Mouse (Mus musculus) forebrain, embryonic 13.5 days (tissue): ENCODE results near the gene 2310061I04Rik. TPM values are rescaled to one million over a fixed set of nuclear protein-coding genes. Genes with fewer than 3 reads are reported as not detected.

ENCODE experiments used
- ATAC-seq: fragments of 200-750 bp; cut with Nextera tagmentation; 2 replicates; pipeline ENCODE4 v1.8.0; 2017
- H3K27ac ChIP-seq: fragments of 300-500 bp; sonication (generic); 2 replicates; pipeline ENCODE4 v1.5.1; 2015; ENCODE audit warnings: inconsistent platforms, mild to moderate bottlenecking, moderate library complexity
- H3K27me3 ChIP-seq: fragments of 300-500 bp; sonication (generic); 2 replicates; pipeline ENCODE4 v1.6.1; 2015; ENCODE audit warnings: mild to moderate bottlenecking, inconsistent platforms
- H3K36me3 ChIP-seq: fragments of 300-500 bp; sonication (generic); 2 replicates; pipeline ENCODE4 v1.6.1; 2015; ENCODE audit warnings: mild to moderate bottlenecking, inconsistent platforms; ENCODE audit not compliant: poor library complexity, severe bottlenecking
- H3K4me1 ChIP-seq: fragments of 300-500 bp; sonication (generic); 2 replicates; pipeline ENCODE4 v1.6.1; 2015; ENCODE audit warnings: inconsistent platforms
- H3K4me2 ChIP-seq: fragments of 300-500 bp; sonication (generic); 2 replicates; pipeline ENCODE4 v1.6.1; 2015; ENCODE audit warnings: inconsistent platforms, mild to moderate bottlenecking, moderate library complexity
- H3K4me3 ChIP-seq: fragments of 300-500 bp; sonication (generic); 2 replicates; pipeline ENCODE4 v1.5.1; 2015; ENCODE audit warnings: mild to moderate bottlenecking, inconsistent platforms
- H3K9ac ChIP-seq: fragments of 300-500 bp; sonication (generic); 2 replicates; pipeline ENCODE4 v1.6.1; 2015; ENCODE audit warnings: mild to moderate bottlenecking, inconsistent platforms
- H3K9me3 ChIP-seq: fragments of 300-500 bp; sonication (generic); replicated peaks from 2 replicates; pipeline ENCODE4 v1.6.1; 2016; ENCODE audit warnings: inconsistent platforms
- WGBS: fragments of 180-500 bp; shearing (Covaris S2); methylation state at CpG from one replicate; pipeline ENCODE4 v1.1.7; 2015; 5-methylcytosine and 5-hydroxymethylcytosine counted together
- polyA plus RNA-seq: library from polyadenylated mRNA; unstranded; fragments of >200 nt; fragmentation: Nextera tagmentation; extraction: Ambion mirVana; gene quantifications from 2 replicates; pipeline ENCODE4 v1.2.1, GENCODE M21; 2015

Gene 2310061I04Rik
- polyA plus RNA-seq, 1 experiment from 2014 or later: 31.6 TPM

DNA sequence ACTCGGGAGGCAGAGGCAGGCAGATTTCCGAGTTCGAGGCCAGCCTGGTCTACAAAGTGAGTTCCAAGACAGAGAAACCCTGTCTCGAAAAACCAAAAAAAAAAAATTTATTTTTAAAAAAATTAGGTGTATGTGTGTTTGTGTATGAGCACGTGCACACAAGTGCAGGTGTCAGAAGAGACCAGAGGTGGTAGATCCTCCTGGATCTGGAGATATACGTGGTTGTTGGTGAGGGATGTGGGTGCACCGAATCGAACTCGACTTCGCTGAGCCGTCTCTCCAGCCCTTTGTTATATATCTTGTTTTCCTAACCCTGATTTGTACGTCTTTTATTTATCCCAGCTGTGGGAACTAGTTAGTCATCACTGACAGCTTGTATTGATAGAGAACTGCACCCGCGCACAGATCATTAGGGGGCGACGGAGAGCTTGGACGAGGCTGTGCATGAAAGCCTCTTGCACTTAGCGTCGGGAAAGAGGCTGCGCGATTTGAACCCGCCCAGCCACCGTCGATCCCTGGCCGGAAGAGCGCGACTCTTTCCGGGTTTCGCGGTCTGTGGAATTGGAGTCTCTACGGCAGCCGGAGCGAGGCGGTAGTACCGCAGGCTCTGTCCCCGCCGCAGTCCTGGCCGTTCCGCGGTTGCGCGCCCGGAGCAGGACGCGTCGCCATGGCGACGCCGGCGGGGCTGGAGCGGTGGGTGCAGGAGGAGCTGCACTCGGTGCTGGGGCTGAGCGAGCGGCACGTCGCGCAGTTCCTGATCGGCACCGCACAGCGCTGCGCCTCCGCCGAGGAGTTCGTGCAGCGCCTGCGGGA, 17.8 kb downstream of the 2310061I04Rik start, which contains the start of gene Dhx16:
Gene Dhx16, plus strand, starts transcription at position 575 of the 813 bp plus-strand sequence.
- peaks cover 56% of the 10 kb centered on the region for H3K36me3 ChIP-seq
- H3K27me3 ChIP-seq: no peaks in the 10 kb centered on the region
- WGBS: 5% methylated on average over 66 of the region's 66 CpGs
- peaks cover 15% of the 10 kb centered on the region for H3K4me1 ChIP-seq
- peak within 1 kb of the TSS; percentile 99 for H3K4me3 ChIP-seq
- H3K9ac ChIP-seq: peak within 1 kb of the TSS; percentile 83
- H3K27ac ChIP-seq: peak within 1 kb of the TSS; percentile 75
- no peaks in the 10 kb centered on the region for H3K9me3 ChIP-seq
- peak; percentile 94 for ATAC-seq
- peak within 1 kb of the TSS; percentile 88 for H3K4me2 ChIP-seq

DNA sequence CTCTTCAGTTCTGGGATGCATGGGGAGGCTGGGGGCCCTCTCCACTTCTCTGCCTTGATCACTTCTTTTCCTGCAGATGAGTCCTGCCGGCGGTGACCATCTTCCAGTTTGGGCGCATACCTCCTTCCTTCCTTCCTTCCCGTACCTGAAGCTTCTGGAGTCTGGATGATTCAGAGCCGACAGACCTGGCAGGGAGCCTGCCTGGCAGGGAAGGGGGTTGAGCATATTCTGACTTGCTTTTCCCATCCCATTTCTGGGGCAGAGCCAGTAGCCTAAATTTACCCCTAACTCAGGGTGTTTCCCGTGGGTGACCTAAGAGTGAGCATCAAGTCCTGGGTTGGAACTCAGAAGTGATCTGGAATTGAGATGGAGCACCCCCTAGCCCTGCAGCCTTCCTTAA, 22.5 kb downstream of the 2310061I04Rik start:
- Histone ChIP-seq H3K4me3 (no peak overlapping the region), H3K27ac (no peak overlapping the region; the same call in 1 of the 2 replicates), H3K9me3 (peaks cover 4% of the 10 kb centered on the region; the same call in 1 of the 2 replicates), H3K4me1 (peaks cover 37% of the 10 kb centered on the region), H3K36me3 (peaks cover 49% of the 10 kb centered on the region), H3K4me2 (no peak overlapping the region), H3K9ac (no peak overlapping the region; the same call in 1 of the 2 replicates), H3K27me3 (no peaks in the 10 kb centered on the region)
- ATAC-seq: no peak
- 91% methylated on average over 6 of the region's 6 CpGs for WGBS

DNA sequence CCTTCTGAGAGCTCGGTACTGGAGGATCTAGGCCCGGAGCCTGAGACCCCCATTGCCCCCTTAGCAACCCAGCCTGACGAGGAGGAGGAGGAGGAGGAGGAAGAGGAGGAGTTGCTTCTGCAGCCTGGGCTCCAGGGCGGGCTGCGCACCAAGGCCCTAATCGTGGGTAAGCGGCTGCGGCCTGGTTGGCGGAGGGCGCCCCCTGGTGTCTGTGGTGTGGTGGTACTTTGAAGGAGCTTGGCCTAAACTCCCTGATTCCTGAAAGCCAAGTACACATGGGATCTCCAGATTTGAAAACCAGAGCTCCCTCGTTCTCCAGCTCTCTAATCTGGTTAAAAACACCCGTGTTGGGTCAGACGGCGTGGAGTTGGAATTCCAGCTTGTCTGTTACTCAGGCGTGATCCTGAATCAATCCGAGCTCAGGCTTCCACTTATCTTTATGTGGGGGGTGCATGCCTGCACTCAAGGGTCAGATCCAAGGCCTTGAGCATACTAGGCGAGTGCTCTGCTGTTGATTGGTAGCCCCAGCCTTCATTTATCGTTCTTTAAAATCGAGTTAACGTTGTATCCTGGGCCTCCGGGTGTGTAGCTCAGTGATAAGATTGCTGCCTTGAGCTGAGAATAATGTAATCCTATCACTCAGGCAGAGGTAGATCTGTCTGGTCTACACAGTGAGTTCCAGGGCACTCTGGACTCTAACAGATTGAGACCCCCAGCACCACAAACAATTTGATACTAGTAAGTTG, 23.3 kb downstream of the 2310061I04Rik start:
- Histone ChIP-seq H3K4me3 (no peak overlapping the region; the same call in 1 of the 2 replicates), H3K4me2 (peak overlapping the region; percentile 34), H3K36me3 (peaks cover 49% of the 10 kb centered on the region), H3K27ac (peak overlapping the region; percentile 35; the same call in 1 of the 2 replicates), H3K9me3 (peaks cover 4% of the 10 kb centered on the region; the same call in 1 of the 2 replicates), H3K4me1 (peaks cover 45% of the 10 kb centered on the region), H3K9ac (peak overlapping the region; percentile 43), H3K27me3 (no peaks in the 10 kb centered on the region)
- 32% methylated on average over 21 of the region's 21 CpGs for WGBS
- peak; percentile 59 for ATAC-seq

DNA sequence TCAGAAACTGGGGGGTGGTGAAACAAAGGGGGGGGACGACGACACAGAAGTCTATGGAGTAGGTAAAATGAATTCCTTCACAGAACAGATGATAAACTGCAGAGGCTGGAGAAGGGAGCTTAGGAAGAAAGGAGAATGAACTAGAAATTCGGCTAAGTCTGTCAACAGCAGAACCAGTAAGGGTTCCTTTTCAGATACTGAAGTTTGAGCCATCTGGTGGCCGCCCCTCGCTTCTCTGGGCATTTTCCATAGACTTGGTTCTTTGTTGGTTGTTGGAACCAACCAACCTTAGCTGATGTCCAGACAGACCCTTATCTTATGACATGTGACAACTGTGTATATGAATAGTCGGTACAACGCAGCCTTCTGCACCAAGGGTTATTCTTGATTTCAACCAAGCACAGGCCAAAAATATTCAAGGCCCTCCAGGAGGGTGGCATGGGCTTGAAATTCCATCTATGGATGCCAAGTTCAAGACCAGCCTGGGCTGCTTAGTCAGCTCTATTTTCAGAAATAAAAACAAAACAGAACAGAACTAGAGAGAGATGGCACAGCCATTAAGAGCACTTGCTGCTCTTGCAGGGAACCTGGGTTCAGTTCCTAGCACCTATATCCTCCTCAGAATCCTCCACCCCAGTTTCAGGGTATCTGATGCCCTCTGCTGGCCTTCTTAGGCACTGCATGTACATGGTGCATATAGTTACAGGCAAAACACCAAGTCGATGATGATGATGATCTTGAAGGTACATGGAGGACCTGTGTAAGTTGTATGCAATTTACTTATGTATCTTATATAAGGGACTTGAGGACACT, 26.1 kb downstream of the 2310061I04Rik start:
- Histone ChIP-seq H3K36me3 (peaks cover 46% of the 10 kb centered on the region), H3K4me1 (peaks cover 68% of the 10 kb centered on the region), H3K9ac (peak overlapping the region; percentile 91), H3K9me3 (peaks cover 4% of the 10 kb centered on the region; the same call in 1 of the 2 replicates), H3K27ac (peak overlapping the region; percentile 21; the same call in 1 of the 2 replicates), H3K27me3 (no peaks in the 10 kb centered on the region), H3K4me2 (peak overlapping the region; percentile 100), H3K4me3 (peak overlapping the region; percentile 77; the same call in 1 of the 2 replicates)
- no peak for ATAC-seq
- WGBS: 94% methylated on average over 8 of the region's 8 CpGs

DNA sequence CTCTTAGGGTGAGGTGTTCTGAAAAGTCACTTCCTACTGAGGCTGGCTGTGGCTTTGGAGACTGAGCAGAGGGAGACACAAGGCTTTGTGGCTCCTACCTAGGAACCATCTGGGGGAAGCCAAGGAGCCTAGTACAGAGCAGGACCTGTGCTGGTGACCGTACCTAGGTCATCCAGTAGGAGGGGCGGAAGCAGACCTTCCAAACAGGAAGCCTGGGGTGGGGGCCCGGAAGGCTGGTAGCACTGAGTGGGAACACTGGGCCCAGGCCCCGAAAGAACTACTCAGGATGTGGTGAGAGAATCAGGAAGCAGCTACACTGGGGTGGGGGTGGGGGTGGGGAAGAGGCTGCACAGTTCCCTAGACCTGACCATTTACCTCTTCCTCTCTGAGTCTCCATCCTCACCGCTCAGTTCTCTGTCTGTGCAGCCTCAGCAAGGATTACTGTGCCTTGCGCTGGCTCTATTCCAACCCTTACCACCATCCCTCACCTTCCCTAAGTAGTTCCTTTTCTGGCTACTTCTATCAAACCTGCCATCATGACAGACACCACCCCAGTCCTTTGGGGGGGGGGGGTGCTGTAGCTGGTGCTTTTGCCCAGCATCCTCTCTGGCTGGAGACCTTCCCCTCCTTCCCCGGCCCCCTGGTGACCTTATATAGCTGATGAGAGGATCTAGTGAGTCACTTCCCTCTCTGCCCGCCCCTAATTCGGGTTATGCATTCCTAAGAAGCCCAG, 26.9 kb downstream of the 2310061I04Rik start:
- H3K27ac ChIP-seq: peak overlapping the region; percentile 21; the same call in 1 of the 2 replicates
- peak overlapping the region; percentile 77 for H3K4me3 ChIP-seq
- H3K9ac ChIP-seq: peak overlapping the region; percentile 91
- H3K4me1 ChIP-seq: peaks cover 69% of the 10 kb centered on the region
- 77% methylated on average over 9 of the region's 9 CpGs for WGBS
- no peak for ATAC-seq
- H3K9me3 ChIP-seq: peaks cover 4% of the 10 kb centered on the region; the same call in 1 of the 2 replicates
- peak overlapping the region; percentile 100 for H3K4me2 ChIP-seq
- peaks cover 40% of the 10 kb centered on the region for H3K36me3 ChIP-seq
- no peaks in the 10 kb centered on the region for H3K27me3 ChIP-seq

DNA sequence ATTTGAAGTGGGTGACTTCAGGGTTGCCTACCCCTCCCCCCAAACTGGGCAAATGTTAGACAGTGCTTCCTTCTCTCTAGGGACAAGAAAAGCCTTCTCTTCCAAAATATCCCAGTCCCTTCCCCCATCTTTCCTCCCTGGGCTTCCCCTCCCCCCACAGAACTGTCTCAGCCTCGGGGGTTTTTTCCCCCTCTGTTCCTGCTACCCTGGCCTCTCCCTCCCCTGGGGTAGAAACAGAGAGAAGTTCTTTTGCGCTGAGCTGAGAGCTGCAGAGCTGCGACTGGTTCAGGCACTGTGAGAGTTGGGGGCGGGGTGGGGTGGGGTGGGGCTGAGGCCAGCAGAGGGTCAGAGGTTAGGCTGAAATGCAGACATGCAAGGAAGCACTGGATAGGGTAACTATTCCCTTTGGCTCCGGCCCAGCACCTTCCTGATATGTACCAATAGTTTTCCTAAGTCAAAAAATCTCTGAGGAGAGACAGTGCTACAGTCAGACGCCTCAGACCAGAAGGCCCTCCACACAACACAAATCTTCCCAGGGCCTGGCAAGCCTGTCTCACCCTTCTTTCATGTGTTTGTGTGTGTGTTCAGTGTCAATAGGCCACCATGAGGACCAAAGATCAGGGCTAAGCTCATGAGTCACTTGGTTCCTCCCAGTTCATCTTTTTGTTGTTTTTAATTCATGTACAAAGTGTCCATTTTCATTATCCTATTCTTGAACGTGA, 27.7 kb downstream of the 2310061I04Rik start:
- Histone ChIP-seq H3K9me3 (peaks cover 4% of the 10 kb centered on the region; the same call in 1 of the 2 replicates), H3K27ac (peak overlapping the region; percentile 25), H3K36me3 (peaks cover 32% of the 10 kb centered on the region), H3K27me3 (no peaks in the 10 kb centered on the region), H3K9ac (peak overlapping the region; percentile 91), H3K4me3 (peak overlapping the region; percentile 77), H3K4me2 (peak overlapping the region; percentile 100), H3K4me1 (peaks cover 77% of the 10 kb centered on the region)
- ATAC-seq: no peak
- 7% methylated on average over 7 of the region's 7 CpGs for WGBS

DNA sequence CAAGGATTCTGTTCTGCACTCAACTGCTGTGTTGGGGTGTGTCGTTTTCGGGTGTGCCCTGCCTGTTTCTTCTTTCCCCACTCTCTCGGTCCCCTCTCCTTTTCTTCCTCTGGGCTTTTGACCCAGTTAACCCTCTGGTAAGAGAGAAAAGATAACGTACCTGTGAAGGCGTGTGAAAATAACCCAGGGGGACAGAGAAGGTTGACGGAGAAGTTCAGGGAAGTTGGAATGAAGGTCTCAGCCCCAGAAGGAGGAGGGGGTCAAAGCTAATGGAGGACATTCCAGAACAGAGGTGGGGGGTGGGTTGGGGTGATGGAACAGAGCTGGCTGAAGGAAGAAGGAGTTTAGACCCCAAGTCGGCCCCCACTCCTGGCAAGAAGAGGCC, 28.3 kb downstream of the 2310061I04Rik start:
- peaks cover 4% of the 10 kb centered on the region; the same call in 1 of the 2 replicates for H3K9me3 ChIP-seq
- H3K27me3 ChIP-seq: no peaks in the 10 kb centered on the region
- H3K4me3 ChIP-seq: peak overlapping the region; percentile 77
- peaks cover 27% of the 10 kb centered on the region for H3K36me3 ChIP-seq
- peak overlapping the region; percentile 100 for H3K4me2 ChIP-seq
- WGBS: 4% methylated on average over 7 of the region's 7 CpGs
- H3K27ac ChIP-seq: peak overlapping the region; percentile 25
- no peak for ATAC-seq
- peaks cover 80% of the 10 kb centered on the region for H3K4me1 ChIP-seq
- peak overlapping the region; percentile 91 for H3K9ac ChIP-seq

DNA sequence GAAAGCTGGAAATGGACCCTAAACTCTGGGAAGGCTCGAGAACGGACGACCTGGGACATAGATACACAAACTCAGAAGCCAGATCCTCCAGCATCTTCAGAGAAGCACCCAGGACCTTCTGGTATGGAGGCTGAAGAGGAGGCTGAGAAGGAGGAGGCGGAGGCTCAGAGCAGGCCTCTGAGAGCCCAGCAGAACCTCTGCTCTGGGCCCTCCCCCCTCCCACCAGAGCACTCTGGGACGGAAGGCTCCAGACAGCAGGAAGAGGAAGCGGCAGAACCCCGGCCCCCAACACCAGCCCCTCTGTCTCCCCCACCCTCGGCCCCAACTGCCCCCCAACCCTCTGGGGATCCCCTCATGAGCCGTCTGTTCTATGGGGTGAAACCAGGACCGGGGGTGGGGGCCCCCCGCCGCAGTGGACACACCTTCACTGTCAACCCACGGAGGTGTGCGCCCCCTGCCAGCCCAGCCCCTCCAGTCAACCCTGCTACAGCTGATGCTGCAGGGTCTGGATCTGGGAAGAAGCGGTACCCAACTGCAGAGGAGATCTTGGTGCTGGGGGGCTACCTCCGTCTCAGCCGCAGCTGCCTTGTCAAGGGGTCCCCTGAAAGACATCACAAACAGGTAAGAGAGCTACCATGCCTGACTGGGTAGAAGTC, 28.9 kb downstream of the 2310061I04Rik start:
- Histone ChIP-seq H3K4me2 (peak overlapping the region; percentile 100), H3K4me3 (peak overlapping the region; percentile 77), H3K27me3 (no peaks in the 10 kb centered on the region), H3K9me3 (peaks cover 4% of the 10 kb centered on the region; the same call in 1 of the 2 replicates), H3K27ac (peak overlapping the region; percentile 99), H3K4me1 (peaks cover 78% of the 10 kb centered on the region), H3K9ac (peak overlapping the region; percentile 91), H3K36me3 (peaks cover 21% of the 10 kb centered on the region)
- no peak for ATAC-seq
- WGBS: 39% methylated on average over 17 of the region's 17 CpGs

DNA sequence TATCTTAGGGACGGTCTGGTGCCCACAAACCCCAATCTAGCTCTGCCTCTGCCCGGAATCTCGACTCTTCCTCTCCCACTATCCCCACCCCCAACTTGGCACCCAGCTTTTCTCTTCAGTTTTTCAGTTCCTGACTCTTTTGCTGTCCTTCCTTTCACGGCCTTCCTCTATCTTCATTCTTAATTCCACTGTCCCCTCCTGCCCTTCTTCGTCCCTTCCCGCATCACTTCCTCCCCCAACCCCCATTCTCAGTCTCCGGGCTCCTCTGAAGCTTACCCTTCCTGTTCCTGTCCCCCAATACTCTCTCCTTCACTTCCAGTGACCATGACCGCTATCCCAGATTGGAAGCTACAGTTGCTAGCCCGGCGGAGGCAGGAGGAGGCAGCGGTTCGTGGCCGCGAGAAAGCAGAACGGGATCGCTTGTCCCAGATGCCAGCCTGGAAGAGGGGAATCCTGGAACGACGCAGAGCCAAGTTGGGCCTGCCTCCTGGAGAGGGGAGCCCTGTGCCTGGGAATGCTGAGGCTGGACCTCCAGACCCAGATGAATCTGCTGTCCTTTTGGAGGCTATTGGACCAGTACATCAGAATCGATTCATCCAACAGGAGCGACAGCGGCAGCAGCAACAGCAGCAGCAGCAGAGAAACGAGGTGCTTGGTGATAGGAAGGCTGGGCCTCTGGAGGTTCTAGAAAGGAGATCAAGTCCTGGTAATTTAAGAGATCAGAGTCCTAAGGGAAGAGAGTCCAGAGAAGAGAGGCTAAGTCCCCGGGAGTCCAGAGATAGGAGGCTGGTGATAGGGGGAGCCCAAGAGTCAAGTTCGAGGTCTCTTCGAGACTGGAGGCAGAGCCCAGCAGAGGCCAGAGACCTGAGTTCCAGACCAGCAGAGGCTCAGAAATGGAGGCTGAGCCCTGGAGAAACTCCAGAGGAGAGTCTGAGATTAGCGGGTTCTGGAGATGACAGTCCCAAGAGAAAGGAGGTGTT, 30.0 kb downstream of the 2310061I04Rik start:
- ATAC-seq: no peak
- H3K4me3 ChIP-seq: peak overlapping the region; percentile 77
- 10% methylated on average over 26 of the region's 26 CpGs for WGBS
- H3K27me3 ChIP-seq: no peaks in the 10 kb centered on the region
- peak overlapping the region; percentile 99 for H3K27ac ChIP-seq
- H3K36me3 ChIP-seq: peaks cover 17% of the 10 kb centered on the region
- H3K9me3 ChIP-seq: peaks cover 4% of the 10 kb centered on the region; the same call in 1 of the 2 replicates
- H3K4me2 ChIP-seq: peak overlapping the region; percentile 100
- H3K4me1 ChIP-seq: peaks cover 70% of the 10 kb centered on the region
- H3K9ac ChIP-seq: peak overlapping the region; percentile 91
